Mouse (Mus musculus): ENCODE results near the gene Dennd4a. TPM values are rescaled to one million over a fixed set of nuclear protein-coding genes. Genes with fewer than 3 reads are reported as not detected.

Dennd4a gene
- polyA plus RNA-seq, 1 experiment from 2014 or later: 4.0 TPM

- H3K9ac ChIP-seq (ENCODE audit: low read length): no peak overlapping the region
- H3K36me3 ChIP-seq (ENCODE audit: control insufficient read depth, insufficient read depth, low read length): no peaks in the 10 kb centered on the region
- no peak overlapping the region for H3K27ac ChIP-seq (replicated peaks)
- TF ChIP-seq EP300 (optimal IDR thresholded peaks at IDR 0.05) (no peak), CTCF (IDR thresholded peaks at IDR 0.05; ENCODE audit: low read depth) (no peak)
- H3K4me1 ChIP-seq (replicated peaks; ENCODE audit: control insufficient read depth, insufficient read depth): no peaks in the 10 kb centered on the region
- ATAC-seq (ENCODE audit: low FRiP score, low TSS enrichment) (no peak), DNase-seq (ENCODE audit: low spot score) (no peak)
- no peaks in the 10 kb centered on the region for H3K27me3 ChIP-seq (ENCODE audit: control insufficient read depth, insufficient read depth, low read length)
- no peak overlapping the region for H3K4me2 ChIP-seq (replicated peaks; ENCODE audit: low read depth)
- 78% methylated on average over 5 of the region's 5 CpGs for WGBS
- no peaks in the 10 kb centered on the region for H3K9me3 ChIP-seq (ENCODE audit: control insufficient read depth, low read length)
- no peak overlapping the region for H3K4me3 ChIP-seq (ENCODE audit: low read depth, low read length)
Observed at GRCm38 (mm10) chr9:64803373-64804214, 7.5 kb upstream of the Dennd4a start.

GRCm38 (mm10) chr9:64805875-64806274 lies 5.3 kb upstream of the Dennd4a start:
- Histone ChIP-seq H3K4me3 (ENCODE audit: low read depth, low read length) (no peak overlapping the region), H3K9ac (ENCODE audit: low read length) (no peak overlapping the region), H3K36me3 (ENCODE audit: control insufficient read depth, insufficient read depth, low read length) (no peaks in the 10 kb centered on the region), H3K9me3 (ENCODE audit: control insufficient read depth, low read length) (no peaks in the 10 kb centered on the region), H3K27ac (replicated peaks) (no peak overlapping the region), H3K4me1 (replicated peaks; ENCODE audit: control insufficient read depth, insufficient read depth) (no peaks in the 10 kb centered on the region), H3K27me3 (ENCODE audit: control insufficient read depth, insufficient read depth, low read length) (no peaks in the 10 kb centered on the region), H3K4me2 (replicated peaks; ENCODE audit: low read depth) (no peak overlapping the region)
- TF ChIP-seq CTCF (IDR thresholded peaks at IDR 0.05; ENCODE audit: low read depth) (no peak), EP300 (optimal IDR thresholded peaks at IDR 0.05) (no peak)
- DNase-seq (ENCODE audit: low spot score) (no peak), ATAC-seq (ENCODE audit: low FRiP score, low TSS enrichment) (0 out of 2 replicates have a peak, but pooled peaks have one; percentile 46)
- WGBS: 47% methylated on average over 5 of the region's 5 CpGs

- H3K9me3 ChIP-seq (ENCODE audit: control insufficient read depth, low read length): no peaks in the 10 kb centered on the region
- DNase-seq (ENCODE audit: low spot score) (no peak), ATAC-seq (ENCODE audit: low FRiP score, low TSS enrichment) (no peak)
- no peaks in the 10 kb centered on the region for H3K36me3 ChIP-seq (ENCODE audit: control insufficient read depth, insufficient read depth, low read length)
- TF ChIP-seq EP300 (optimal IDR thresholded peaks at IDR 0.05): no peak
- no peak for TF ChIP-seq CTCF (IDR thresholded peaks at IDR 0.05; ENCODE audit: low read depth)
- 52% methylated on average over 6 of the region's 6 CpGs for WGBS
- H3K4me2 ChIP-seq (replicated peaks; ENCODE audit: low read depth): no peak overlapping the region
- no peaks in the 10 kb centered on the region for H3K27me3 ChIP-seq (ENCODE audit: control insufficient read depth, insufficient read depth, low read length)
- no peak overlapping the region for H3K27ac ChIP-seq (replicated peaks)
- H3K4me3 ChIP-seq (ENCODE audit: low read depth, low read length): no peak overlapping the region
- H3K4me1 ChIP-seq (replicated peaks; ENCODE audit: control insufficient read depth, insufficient read depth): no peaks in the 10 kb centered on the region
- H3K9ac ChIP-seq (ENCODE audit: low read length): no peak overlapping the region
Observed at GRCm38 (mm10) chr9:64806335-64807060, 4.6 kb upstream of the Dennd4a start.

DNA sequence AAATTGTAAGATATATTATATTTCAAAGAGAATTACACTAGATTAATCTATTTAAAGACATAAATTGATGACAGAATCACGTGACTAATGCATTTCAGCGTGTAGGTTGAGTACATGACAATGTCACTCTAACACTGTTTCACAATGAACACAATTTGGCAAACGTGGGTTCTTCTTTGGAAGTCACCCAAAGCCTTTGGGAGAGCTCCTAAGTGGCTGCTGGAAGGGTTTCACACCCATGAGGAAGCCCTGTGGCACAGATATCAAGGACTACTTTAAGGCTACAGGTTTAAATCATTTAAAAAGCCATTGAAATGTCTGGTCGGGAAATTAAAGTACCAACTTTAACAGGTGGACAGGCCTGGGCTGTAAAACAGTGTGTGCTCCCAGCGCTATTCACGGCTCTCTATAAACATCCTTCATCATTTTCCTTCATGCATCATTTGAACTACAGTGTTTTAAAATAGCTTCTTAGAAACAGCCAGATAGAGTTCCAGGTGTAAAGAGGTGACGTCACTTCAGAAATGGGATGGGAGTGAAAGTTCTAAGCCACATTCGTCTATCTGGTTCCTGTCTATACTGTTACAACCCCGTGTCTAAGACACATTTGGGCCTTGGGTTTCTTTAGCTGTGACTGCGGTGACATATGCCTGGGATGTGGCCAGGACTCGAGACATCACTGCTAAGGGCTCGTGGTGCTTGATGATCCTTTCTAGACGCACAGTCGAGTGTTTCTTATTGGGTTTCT lies 3.9 kb upstream of the Dennd4a start:
- H3K4me1 ChIP-seq (replicated peaks; ENCODE audit: control insufficient read depth, insufficient read depth): no peaks in the 10 kb centered on the region
- DNase-seq (ENCODE audit: low spot score) (no peak), ATAC-seq (ENCODE audit: low FRiP score, low TSS enrichment) (no peak)
- H3K27me3 ChIP-seq (ENCODE audit: control insufficient read depth, insufficient read depth, low read length): no peaks in the 10 kb centered on the region
- no peaks in the 10 kb centered on the region for H3K36me3 ChIP-seq (ENCODE audit: control insufficient read depth, insufficient read depth, low read length)
- H3K9me3 ChIP-seq (ENCODE audit: control insufficient read depth, low read length): no peaks in the 10 kb centered on the region
- no peak for TF ChIP-seq CTCF (IDR thresholded peaks at IDR 0.05; ENCODE audit: low read depth)
- no peak for TF ChIP-seq EP300 (optimal IDR thresholded peaks at IDR 0.05)
- no peak overlapping the region for H3K4me2 ChIP-seq (replicated peaks; ENCODE audit: low read depth)
- no peak overlapping the region for H3K4me3 ChIP-seq (ENCODE audit: low read depth, low read length)
- H3K9ac ChIP-seq (ENCODE audit: low read length): no peak overlapping the region
- no peak overlapping the region for H3K27ac ChIP-seq (replicated peaks)
- 58% methylated on average over 14 of the region's 14 CpGs for WGBS

GRCm38 (mm10) chr9:64809851-64810250 lies 1.3 kb upstream of the Dennd4a start:
- no peak for TF ChIP-seq EP300 (optimal IDR thresholded peaks at IDR 0.05)
- no peak overlapping the region for H3K9ac ChIP-seq (ENCODE audit: low read length)
- no peak for DNase-seq (ENCODE audit: low spot score)
- H3K4me3 ChIP-seq (ENCODE audit: low read depth, low read length): no peak overlapping the region
- no peaks in the 10 kb centered on the region for H3K9me3 ChIP-seq (ENCODE audit: control insufficient read depth, low read length)
- no peak overlapping the region for H3K27ac ChIP-seq (replicated peaks)
- H3K4me2 ChIP-seq (replicated peaks; ENCODE audit: low read depth): no peak overlapping the region
- no peaks in the 10 kb centered on the region for H3K4me1 ChIP-seq (replicated peaks; ENCODE audit: control insufficient read depth, insufficient read depth)
- 78% methylated on average over 3 of the region's 3 CpGs for WGBS
- H3K36me3 ChIP-seq (ENCODE audit: control insufficient read depth, insufficient read depth, low read length): no peaks in the 10 kb centered on the region
- no peak for ATAC-seq (ENCODE audit: low FRiP score, low TSS enrichment)
- no peaks in the 10 kb centered on the region for H3K27me3 ChIP-seq (ENCODE audit: control insufficient read depth, insufficient read depth, low read length)

Measured in stomach, postnatal 0 days (tissue).